Mouse (Mus musculus): Measurements from ENCODE around the gene Fate1.

- TF ChIP-seq ZNF384 (IDR thresholded peaks at IDR 0.05; ENCODE audit: low read depth, low read length) (no peak), CHD2 (IDR thresholded peaks at IDR 0.05; ENCODE audit: low read depth, low read length) (no peak), MAFK (IDR thresholded peaks at IDR 0.05; ENCODE audit: insufficient read depth, low read depth, low read length) (no peak), ZC3H11A (IDR thresholded peaks at IDR 0.05; ENCODE audit: borderline replicate concordance, low read depth, low read length) (no peak)
Measured at GRCm38 (mm10) chrX:72009930-72010329, 37.1 kb downstream of the Fate1 start.

Data from ES-E14 (cell line).